Comparison of ENCODE assay signal across 9 mouse cellular contexts in genomic region chr5:114139175-114139574, GRCm38 (mm10). TPM values are rescaled to one million over a fixed set of nuclear protein-coding genes. Genes with fewer than 3 reads are reported as not detected.
DNase-seq lines count a peak whose midpoint lies in the region; ATAC-seq lines count a peak whose summit lies in the region.
"Had no signal": no experiment of that assay in that cellular context is flagged by ENCODE, and none has a peak within 500 bp of the region (broad histone marks: within the 10 kb centered on the region; RNA-seq: fewer than 3 reads in every experiment).

No protein-coding gene starts in this region.

- H3K9me3 ChIP-seq in intestine, embryonic 15.5 days = no peaks in the 10 kb centered on the region
- no peaks in the 10 kb centered on the region for H3K9me3 ChIP-seq in midbrain, embryonic 11.5 days (ENCODE audit: control insufficient read depth, low read length)
- no peaks in the 10 kb centered on the region for H3K9me3 ChIP-seq in stomach, embryonic 16.5 days (replicated peaks; ENCODE audit: control insufficient read depth, low read length)
- H3K9me3 ChIP-seq: megakaryocyte, embryonic 14.5 days had no signal

- peak; percentile 94 for DNase-seq in adrenal gland, postnatal 10 days
- peak; percentile 67 to 85 for DNase-seq in cerebellum, postnatal 14 days
- DNase-seq in left cerebral cortex, adult 18-20 months (ENCODE audit: low spot score in 2 of 2) = peak; percentile 57 to 63
- no peak for DNase-seq in midbrain, embryonic 11.5 days (ENCODE audit: low spot score, missing footprints)
- DNase-seq in thymus, postnatal 4 days = no peak

- H3K4me1 ChIP-seq in intestine, embryonic 15.5 days (replicated peaks) = peaks cover 35% of the 10 kb centered on the region
- H3K4me1 ChIP-seq in midbrain, embryonic 11.5 days (ENCODE audit: control insufficient read depth, insufficient read depth, low read length) = no peaks in the 10 kb centered on the region
- peaks cover 19% of the 10 kb centered on the region for H3K4me1 ChIP-seq in stomach, embryonic 16.5 days (ENCODE audit: control insufficient read depth, insufficient read depth, low read length)

- WGBS in intestine, embryonic 15.5 days = 43% methylated on average over 9 of the region's 9 CpGs
- WGBS in midbrain, embryonic 11.5 days = 53% methylated on average over 9 of the region's 9 CpGs
- WGBS in stomach, embryonic 16.5 days = 44% methylated on average over 9 of the region's 9 CpGs

- no peaks in the 10 kb centered on the region for H3K27me3 ChIP-seq in intestine, embryonic 15.5 days (replicated peaks)
- H3K27me3 ChIP-seq in midbrain, embryonic 11.5 days (ENCODE audit: control insufficient read depth, insufficient read depth, low read length) = no peaks in the 10 kb centered on the region
- no peaks in the 10 kb centered on the region for H3K27me3 ChIP-seq in stomach, embryonic 16.5 days (ENCODE audit: control insufficient read depth, insufficient read depth, low read length)

- H3K4me3 ChIP-seq in intestine, embryonic 15.5 days (replicated peaks) = no peak overlapping the region
- H3K4me3 ChIP-seq in midbrain, embryonic 11.5 days (ENCODE audit: low read depth, low read length) = no peak overlapping the region
- no peak overlapping the region for H3K4me3 ChIP-seq in stomach, embryonic 16.5 days (replicated peaks; ENCODE audit: low read length)
- H3K4me3 ChIP-seq: megakaryocyte, embryonic 14.5 days had no signal

- H3K9ac ChIP-seq in intestine, embryonic 15.5 days = no peak overlapping the region
- H3K9ac ChIP-seq in midbrain, embryonic 11.5 days (ENCODE audit: low read length) = no peak overlapping the region
- no peak overlapping the region for H3K9ac ChIP-seq in stomach, embryonic 16.5 days (ENCODE audit: low read length)

- H3K36me3 ChIP-seq in intestine, embryonic 15.5 days = peaks cover 8% of the 10 kb centered on the region; the same call in 1 of the 2 replicates
- peaks cover 6% of the 10 kb centered on the region; the same call in 1 of the 2 replicates for H3K36me3 ChIP-seq in midbrain, embryonic 11.5 days (ENCODE audit: control insufficient read depth, insufficient read depth, low read length)
- H3K36me3 ChIP-seq in stomach, embryonic 16.5 days (ENCODE audit: control insufficient read depth, insufficient read depth, low read length) = no peaks in the 10 kb centered on the region

- peak overlapping the region; percentile 80 for H3K27ac ChIP-seq in intestine, embryonic 15.5 days
- no peak overlapping the region for H3K27ac ChIP-seq in midbrain, embryonic 11.5 days (ENCODE audit: low read depth, low read length)
- peak overlapping the region; percentile 84 for H3K27ac ChIP-seq in stomach, embryonic 16.5 days (ENCODE audit: low read length)

- peak; percentile 74 for ATAC-seq in granulocyte monocyte progenitor cell, adult 5-6 weeks (replicated peaks; ENCODE audit: poor library complexity, severe bottlenecking)
- peak; percentile 82 for ATAC-seq in intestine, embryonic 15.5 days
- peak; percentile 70; the same call in 1 of the 2 replicates for ATAC-seq in midbrain, embryonic 11.5 days (ENCODE audit: low FRiP score)
- ATAC-seq in stomach, embryonic 16.5 days (ENCODE audit: insufficient read depth, low FRiP score) = peak; percentile 75; the same call in 1 of the 2 replicates

- 0 out of 2 replicates have a peak overlapping the region, but pooled peaks have one; percentile 1 for H3K4me2 ChIP-seq in intestine, embryonic 15.5 days (replicated peaks)
- no peak overlapping the region for H3K4me2 ChIP-seq in midbrain, embryonic 11.5 days
- H3K4me2 ChIP-seq in stomach, embryonic 16.5 days (ENCODE audit: low read depth, low read length) = no peak overlapping the region

RNA-seq across cellular contexts. Expression of gene Acacb, which starts 7.2 kb away (rescaled TPM):
- total RNA-seq in adrenal gland, postnatal 10 days (2021) = 100 to 1,000 TPM; 113 to 138 TPM
- 0.45 and 1.7 TPM in 2 replicates for total RNA-seq in granulocyte monocyte progenitor cell, adult 5-6 weeks (2014; fragmentation: Nextera tagmentation)
- total RNA-seq in granulocyte monocyte progenitor cell, adult 5-6 weeks (2017) = 0.10 and 0.13 TPM in 2 replicates
- polyA plus RNA-seq in intestine, embryonic 15.5 days (2015; fragmentation: Nextera tagmentation; extraction: Ambion mirVana) = 1.4 and 1.7 TPM in 2 replicates
- total RNA-seq in left cerebral cortex, adult 18-20 months (2021) = 1 to 10 TPM; 2.8 to 6.2 TPM
- 1.6 and 1.7 TPM in 2 replicates for polyA plus RNA-seq in midbrain, embryonic 11.5 days (2014; fragmentation: Nextera tagmentation; extraction: Ambion mirVana)
- 2.1 and 3.2 TPM in 2 replicates for polyA plus RNA-seq in stomach, embryonic 16.5 days (2015; fragmentation: Nextera tagmentation; extraction: Ambion mirVana)

RNA-seq across cellular contexts. Expression of gene Ung, which starts 9.0 kb away (rescaled TPM):
- 10 to 100 TPM; 11.4 to 13.3 TPM for total RNA-seq in adrenal gland, postnatal 10 days (2021)
- 39.0 and 45.5 TPM in 2 replicates for total RNA-seq in granulocyte monocyte progenitor cell, adult 5-6 weeks (2014; fragmentation: Nextera tagmentation)
- 23.6 and 38.6 TPM in 2 replicates for total RNA-seq in granulocyte monocyte progenitor cell, adult 5-6 weeks (2017)
- 45.0 and 45.1 TPM in 2 replicates for polyA plus RNA-seq in intestine, embryonic 15.5 days (2015; fragmentation: Nextera tagmentation; extraction: Ambion mirVana)
- total RNA-seq in left cerebral cortex, adult 18-20 months (2021) = 1 to 10 TPM; 1.6 to 3.4 TPM
- polyA plus RNA-seq in midbrain, embryonic 11.5 days (2014; fragmentation: Nextera tagmentation; extraction: Ambion mirVana) = 30.0 and 35.1 TPM in 2 replicates
- polyA plus RNA-seq in stomach, embryonic 16.5 days (2015; fragmentation: Nextera tagmentation; extraction: Ambion mirVana) = 33.4 and 34.3 TPM in 2 replicates

RNA-seq across cellular contexts. Expression of gene Alkbh2, which starts 11.2 kb away (rescaled TPM):
- 1 to 10 TPM; 6.3 to 8.6 TPM for total RNA-seq in adrenal gland, postnatal 10 days (2021)
- total RNA-seq in granulocyte monocyte progenitor cell, adult 5-6 weeks (2014; fragmentation: Nextera tagmentation) = 12.0 and 14.8 TPM in 2 replicates
- total RNA-seq in granulocyte monocyte progenitor cell, adult 5-6 weeks (2017) = 2.4 and 9.2 TPM in 2 replicates
- 11.6 and 12.0 TPM in 2 replicates for polyA plus RNA-seq in intestine, embryonic 15.5 days (2015; fragmentation: Nextera tagmentation; extraction: Ambion mirVana)
- total RNA-seq in left cerebral cortex, adult 18-20 months (2021) = 1 to 10 TPM; 5.6 to 5.7 TPM
- 13.8 and 14.0 TPM in 2 replicates for polyA plus RNA-seq in midbrain, embryonic 11.5 days (2014; fragmentation: Nextera tagmentation; extraction: Ambion mirVana)
- polyA plus RNA-seq in stomach, embryonic 16.5 days (2015; fragmentation: Nextera tagmentation; extraction: Ambion mirVana) = 4.8 and 6.1 TPM in 2 replicates

RNA-seq across cellular contexts. Expression of gene Svop, which starts 47.8 kb away (rescaled TPM):
- total RNA-seq in adrenal gland, postnatal 10 days (2021) = 1 to 10 TPM; 3.1 to 4.4 TPM
- not detected in 2 replicates for total RNA-seq in granulocyte monocyte progenitor cell, adult 5-6 weeks (2014; fragmentation: Nextera tagmentation)
- not detected in 2 replicates for total RNA-seq in granulocyte monocyte progenitor cell, adult 5-6 weeks (2017)
- 2.1 and 2.5 TPM in 2 replicates for polyA plus RNA-seq in intestine, embryonic 15.5 days (2015; fragmentation: Nextera tagmentation; extraction: Ambion mirVana)
- 100 to 1,000 TPM; 187 to 192 TPM for total RNA-seq in left cerebral cortex, adult 18-20 months (2021)
- 21.2 TPM in 2 replicates for polyA plus RNA-seq in midbrain, embryonic 11.5 days (2014; fragmentation: Nextera tagmentation; extraction: Ambion mirVana)
- polyA plus RNA-seq in stomach, embryonic 16.5 days (2015; fragmentation: Nextera tagmentation; extraction: Ambion mirVana) = 1.8 and 2.0 TPM in 2 replicates

Comparison
In these comparisons a context has a peak if more than half of its experiments do, and no peak if none do; other contexts are left out.
1. DNase-seq: peak in adrenal gland, postnatal 10 days (single experiment), cerebellum, postnatal 14 days (2 of 2) and left cerebral cortex, adult 18-20 months (2 of 2); none in midbrain, embryonic 11.5 days (single experiment) and thymus, postnatal 4 days (single experiment).
2. RNA of gene Acacb, which starts 7.2 kb away (total RNA-seq): 113 to 138 TPM in adrenal gland, postnatal 10 days; 2.8 to 6.2 TPM in left cerebral cortex, adult 18-20 months and 0.10 to 1.7 TPM in granulocyte monocyte progenitor cell, adult 5-6 weeks; every median in the first group is over 10 times any median in the second.
3. Peak in every context shown above with its lines, with median percentiles within 50 percentile points of each other: ATAC-seq.